Mouse (Mus musculus): ENCODE measurements around the gene Mettl9. TPM values are rescaled to one million over a fixed set of nuclear protein-coding genes. Genes with fewer than 3 reads are reported as not detected.

Mettl9 gene
- polyA plus RNA-seq, 2 experiments = 18.5 to 45.3 TPM

DNA sequence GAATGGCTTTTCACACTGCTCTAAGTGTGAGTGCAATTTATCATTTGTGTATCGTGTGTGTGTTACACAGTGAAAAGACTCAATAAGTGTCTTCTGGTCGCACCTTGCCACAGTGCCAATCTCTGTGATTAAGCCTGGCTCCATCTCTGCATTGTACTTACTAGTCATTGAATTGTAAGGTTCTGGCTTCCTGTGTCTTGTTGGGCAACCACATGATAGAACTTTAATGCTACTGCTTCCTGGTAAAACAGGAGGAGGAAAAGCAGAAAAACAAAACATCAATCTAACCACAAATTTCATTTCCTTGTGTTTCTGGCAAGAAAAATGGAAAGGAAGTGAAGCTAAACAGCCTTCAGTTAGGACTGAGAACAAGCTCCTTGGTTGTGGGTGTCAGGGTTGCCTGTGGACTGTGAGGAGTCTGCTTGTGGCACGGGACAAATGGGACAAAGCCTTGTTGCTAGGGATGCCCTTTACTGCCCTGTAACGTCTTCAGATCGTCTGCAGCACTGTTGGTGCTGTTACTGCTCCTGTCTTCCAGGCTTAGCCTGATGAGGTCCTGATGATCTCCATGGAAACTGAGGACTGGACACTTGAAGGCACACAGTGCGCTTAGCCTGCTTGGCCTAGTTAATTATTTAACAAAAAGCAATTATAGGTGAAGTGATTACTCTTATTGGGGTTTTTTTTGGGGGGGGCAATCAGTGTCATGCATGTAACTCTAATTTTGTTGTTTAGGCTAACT, 25.4 kb downstream of the Mettl9 start:
- Histone ChIP-seq H3K9me3 (ENCODE audit: control insufficient read depth, low read length) (no peaks in the 10 kb centered on the region), H3K27ac (no peak overlapping the region), H3K4me2 (ENCODE audit: low read depth) (no peak overlapping the region), H3K27me3 (ENCODE audit: control insufficient read depth, insufficient read depth, low read length) (no peaks in the 10 kb centered on the region), H3K9ac (replicated peaks) (no peak overlapping the region), H3K4me1 (replicated peaks; ENCODE audit: control insufficient read depth in 2 of 2, insufficient read depth in 2 of 2, low read length in 1 of 2) (no peaks in the 10 kb centered on the region), H3K36me3 (replicated peaks; ENCODE audit: control insufficient read depth, insufficient read depth, low read depth) (peaks cover 9% of the 10 kb centered on the region; the same call in 1 of the 2 replicates), H3K4me3 (ENCODE audit: insufficient read depth in 1 of 2, low read depth in 2 of 2, low read length in 2 of 2) (no peak overlapping the region)
- WGBS (ENCODE audit: insufficient replicate concordance) = 73% methylated on average over 6 of the region's 6 CpGs
- DNase-seq (ENCODE audit: low read depth in 3 of 3, low spot score in 3 of 3) (no peak), ATAC-seq (ENCODE audit: insufficient read depth) (no peak)
- no peak for TF ChIP-seq EP300 (IDR thresholded peaks at IDR 0.05; ENCODE audit: low read depth)
- no peak for TF ChIP-seq CTCF (IDR thresholded peaks at IDR 0.05; ENCODE audit: low read depth)

DNA sequence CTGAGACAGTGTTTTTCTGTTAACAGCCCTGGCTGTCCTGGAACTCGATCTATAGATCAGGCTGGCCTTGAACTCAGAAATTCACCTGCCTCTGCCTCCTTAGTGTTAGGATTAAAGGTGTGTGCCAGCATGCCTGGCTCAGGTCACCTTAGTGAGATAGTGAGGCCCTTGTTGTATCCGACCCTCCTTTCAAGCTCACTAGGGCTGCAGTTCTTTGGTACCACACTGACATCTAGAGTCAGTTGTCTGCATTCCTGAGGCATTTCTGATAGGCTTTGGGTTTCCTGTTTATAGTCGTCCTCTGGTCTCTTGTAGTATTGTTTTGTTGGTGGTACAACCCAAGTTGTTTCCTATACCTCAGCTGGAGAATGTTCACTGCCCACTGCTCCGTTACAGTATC, 30.1 kb downstream of the Mettl9 start:
- ATAC-seq (ENCODE audit: insufficient read depth) = no peak

DNA sequence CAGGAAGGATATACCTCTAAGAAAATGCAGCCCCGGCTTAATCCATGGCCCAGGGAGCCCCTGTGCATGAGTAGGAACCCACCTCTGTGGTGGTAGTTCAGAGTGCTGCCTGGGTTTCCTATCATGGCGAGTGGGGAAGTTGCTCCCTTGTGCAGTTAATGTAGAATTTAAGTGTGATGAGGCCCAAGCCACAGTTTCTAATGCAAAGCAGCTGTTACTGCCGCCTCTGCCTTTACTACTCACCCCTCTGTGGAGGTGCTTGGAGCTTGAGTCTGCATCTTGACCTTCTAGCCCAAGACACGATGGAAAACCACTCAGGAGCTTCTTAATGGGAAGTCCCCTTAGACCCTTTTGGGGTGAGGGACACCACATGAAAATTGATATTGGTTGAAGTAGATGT, 37.0 kb downstream of the Mettl9 start:
- ATAC-seq (ENCODE audit: insufficient read depth) (no peak), DNase-seq (ENCODE audit: low read depth in 3 of 3, low spot score in 3 of 3) (no peak)
- WGBS (ENCODE audit: insufficient replicate concordance) = 77% methylated on average over 4 of the region's 4 CpGs
- TF ChIP-seq EP300 (IDR thresholded peaks at IDR 0.05; ENCODE audit: low read depth) (no peak), CTCF (IDR thresholded peaks at IDR 0.05; ENCODE audit: low read depth) (no peak)
- no peak overlapping the region for H3K4me2 ChIP-seq (ENCODE audit: low read depth)
- H3K27me3 ChIP-seq (ENCODE audit: control insufficient read depth, insufficient read depth, low read length) = no peaks in the 10 kb centered on the region
- peaks cover 5% of the 10 kb centered on the region; the same call in 1 of the 2 replicates for H3K36me3 ChIP-seq (replicated peaks; ENCODE audit: control insufficient read depth, insufficient read depth, low read depth)
- H3K27ac ChIP-seq = no peak overlapping the region
- no peaks in the 10 kb centered on the region for H3K4me1 ChIP-seq (replicated peaks; ENCODE audit: control insufficient read depth in 2 of 2, insufficient read depth in 2 of 2, low read length in 1 of 2)
- no peak overlapping the region for H3K4me3 ChIP-seq (ENCODE audit: insufficient read depth in 1 of 2, low read depth in 2 of 2, low read length in 2 of 2)
- H3K9me3 ChIP-seq (ENCODE audit: control insufficient read depth, low read length) = no peaks in the 10 kb centered on the region
- no peak overlapping the region for H3K9ac ChIP-seq (replicated peaks)

More for the DNA sequence above, 30.1 kb downstream of the Mettl9 start:
- no peak for DNase-seq (ENCODE audit: low read depth in 3 of 3, low spot score in 3 of 3)
- 47% methylated on average over 4 of the region's 4 CpGs for WGBS (ENCODE audit: insufficient replicate concordance)
- Histone ChIP-seq H3K4me1 (replicated peaks; ENCODE audit: control insufficient read depth in 2 of 2, insufficient read depth in 2 of 2, low read length in 1 of 2) (no peaks in the 10 kb centered on the region), H3K4me2 (ENCODE audit: low read depth) (no peak overlapping the region), H3K9me3 (ENCODE audit: control insufficient read depth, low read length) (no peaks in the 10 kb centered on the region), H3K27ac (no peak overlapping the region), H3K36me3 (replicated peaks; ENCODE audit: control insufficient read depth, insufficient read depth, low read depth) (no peaks in the 10 kb centered on the region), H3K4me3 (ENCODE audit: insufficient read depth in 1 of 2, low read depth in 2 of 2, low read length in 2 of 2) (no peak overlapping the region), H3K9ac (replicated peaks) (no peak overlapping the region), H3K27me3 (ENCODE audit: control insufficient read depth, insufficient read depth, low read length) (no peaks in the 10 kb centered on the region)
- TF ChIP-seq EP300 (IDR thresholded peaks at IDR 0.05; ENCODE audit: low read depth) (no peak), CTCF (IDR thresholded peaks at IDR 0.05; ENCODE audit: low read depth) (peak; percentile 42)

DNA sequence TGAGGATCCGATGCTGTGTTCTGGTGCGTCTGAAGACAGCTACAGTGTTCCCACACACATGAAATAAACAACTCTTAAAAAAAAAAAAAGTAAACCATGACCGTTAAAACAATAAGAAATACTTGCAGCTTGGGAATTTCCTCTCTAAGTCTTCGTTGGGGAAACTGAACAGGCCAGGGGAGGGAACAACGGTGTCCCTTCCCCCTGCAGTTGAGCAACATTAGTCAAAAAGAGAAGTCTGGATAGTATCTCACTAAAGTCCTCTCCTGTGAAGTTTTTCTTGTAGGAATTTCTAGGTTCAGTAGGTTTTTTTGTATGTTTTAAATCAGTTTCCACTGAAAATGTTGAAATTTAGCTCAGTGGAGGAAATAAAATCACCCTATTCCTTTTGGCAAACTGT, 38.3 kb downstream of the Mettl9 start:
- Histone ChIP-seq H3K36me3 (replicated peaks; ENCODE audit: control insufficient read depth, insufficient read depth, low read depth) (peaks cover 5% of the 10 kb centered on the region; the same call in 1 of the 2 replicates), H3K4me1 (replicated peaks; ENCODE audit: control insufficient read depth in 2 of 2, insufficient read depth in 2 of 2, low read length in 1 of 2) (no peaks in the 10 kb centered on the region), H3K4me3 (ENCODE audit: insufficient read depth in 1 of 2, low read depth in 2 of 2, low read length in 2 of 2) (no peak overlapping the region), H3K4me2 (ENCODE audit: low read depth) (no peak overlapping the region), H3K9me3 (ENCODE audit: control insufficient read depth, low read length) (no peaks in the 10 kb centered on the region), H3K9ac (replicated peaks) (no peak overlapping the region), H3K27ac (no peak overlapping the region), H3K27me3 (ENCODE audit: control insufficient read depth, insufficient read depth, low read length) (no peaks in the 10 kb centered on the region)
- 47% methylated on average over 5 of the region's 5 CpGs for whole genome bisulfite sequencing (ENCODE audit: insufficient replicate concordance)
- TF ChIP-seq EP300 (IDR thresholded peaks at IDR 0.05; ENCODE audit: low read depth) (no peak), CTCF (IDR thresholded peaks at IDR 0.05; ENCODE audit: low read depth) (no peak)
- DNase-seq (ENCODE audit: low read depth in 3 of 3, low spot score in 3 of 3) = no peak
- ATAC-seq (ENCODE audit: insufficient read depth) = no peak

DNA sequence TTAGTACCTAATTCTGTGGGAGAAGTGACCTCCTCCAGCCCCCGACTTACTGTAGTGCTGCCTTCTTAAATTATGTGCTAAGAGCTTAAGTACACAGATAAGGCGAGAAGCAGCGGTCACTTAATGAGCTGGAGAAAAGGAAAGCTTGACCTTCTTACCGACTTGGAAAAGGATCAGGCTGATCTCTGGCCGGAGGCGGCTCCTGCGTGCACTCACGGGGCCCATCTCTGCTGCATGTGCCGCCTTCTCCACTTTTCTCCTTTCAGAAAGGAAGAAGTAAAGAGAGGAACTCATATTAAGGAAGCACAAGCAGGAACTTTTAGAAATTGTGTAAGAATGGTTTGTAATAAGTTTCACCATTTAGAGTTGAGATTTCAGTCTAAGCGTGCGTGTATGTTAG, 40.0 kb downstream of the Mettl9 start, which contains the start of gene Igsf6:
Gene Igsf6, minus strand, starts transcription at position 292 of the 400 bp plus-strand sequence.
- no peaks in the 10 kb centered on the region for H3K9me3 ChIP-seq (ENCODE audit: control insufficient read depth, low read length)
- no peak within 1 kb of the TSS for H3K27ac ChIP-seq
- no peak within 1 kb of the TSS for H3K9ac ChIP-seq (replicated peaks)
- H3K4me3 ChIP-seq (ENCODE audit: insufficient read depth in 1 of 2, low read depth in 2 of 2, low read length in 2 of 2) = peak within 1 kb of the TSS; percentile 8 to 23; a peak in 3 of 4 replicates
- no peaks in the 10 kb centered on the region for H3K4me1 ChIP-seq (replicated peaks; ENCODE audit: control insufficient read depth in 2 of 2, insufficient read depth in 2 of 2, low read length in 1 of 2)
- ATAC-seq (ENCODE audit: insufficient read depth) (no peak), DNase-seq (ENCODE audit: low read depth in 3 of 3, low spot score in 3 of 3) (no peak)
- H3K36me3 ChIP-seq (replicated peaks; ENCODE audit: control insufficient read depth, insufficient read depth, low read depth) = peaks cover 5% of the 10 kb centered on the region; the same call in 1 of the 2 replicates
- TF ChIP-seq EP300 (IDR thresholded peaks at IDR 0.05; ENCODE audit: low read depth) = no peak
- no peak for TF ChIP-seq CTCF (IDR thresholded peaks at IDR 0.05; ENCODE audit: low read depth)
- WGBS (ENCODE audit: insufficient replicate concordance) = 57% methylated on average over 11 of the region's 11 CpGs
- no peak within 1 kb of the TSS for H3K4me2 ChIP-seq (ENCODE audit: low read depth)
- H3K27me3 ChIP-seq (ENCODE audit: control insufficient read depth, insufficient read depth, low read length) = no peaks in the 10 kb centered on the region

Data from liver, embryonic 14.5 days (tissue).